Mouse (Mus musculus) embryonic fibroblast, embryonic 13.5 days (primary cell): ENCODE data around the gene Tnfsf14. TPM values are rescaled to one million over a fixed set of nuclear protein-coding genes. Genes with fewer than 3 reads are reported as not detected.

Experiments used
- H3K27ac ChIP-seq: 2 replicates; pipeline ENCODE4 v1.5.1; 2012; ENCODE audit warnings: low read length, control low read depth, inconsistent platforms; ENCODE audit not compliant: insufficient read depth
- H3K4me1 ChIP-seq: 2 replicates; pipeline ENCODE4 v1.6.1; 2011; ENCODE audit warnings: low read length; ENCODE audit not compliant: control insufficient read depth, insufficient read depth
- H3K4me3 ChIP-seq: 2 replicates; pipeline ENCODE4 v1.5.1; 2011; ENCODE audit warnings: mild to moderate bottlenecking, control low read depth, low read length; ENCODE audit not compliant: insufficient read depth
- CTCF ChIP-seq: IDR thresholded peaks from 2 replicates; pipeline ENCODE4 v1.5.1; 2011; ENCODE audit warnings: mild to moderate bottlenecking, control low read depth, low read length, moderate library complexity, borderline replicate concordance; ENCODE audit not compliant: insufficient read depth
- POLR2A ChIP-seq: IDR thresholded peaks from 2 replicates; pipeline ENCODE4 v1.6.1; 2011; ENCODE audit warnings: low read depth, mild to moderate bottlenecking, control low read depth, low read length, moderate library complexity
- polyA plus RNA-seq: library from polyadenylated mRNA; stranded (reverse); fragments of >200 nt; gene quantifications from 2 replicates; pipeline ENCODE4 v1.2.4, GENCODE M21; 2011; ENCODE audit warnings: low read depth; ENCODE audit not compliant: missing spikeins, insufficient read length

Gene Tnfsf14
- polyA plus RNA-seq, 1 experiment: not detected

DNA sequence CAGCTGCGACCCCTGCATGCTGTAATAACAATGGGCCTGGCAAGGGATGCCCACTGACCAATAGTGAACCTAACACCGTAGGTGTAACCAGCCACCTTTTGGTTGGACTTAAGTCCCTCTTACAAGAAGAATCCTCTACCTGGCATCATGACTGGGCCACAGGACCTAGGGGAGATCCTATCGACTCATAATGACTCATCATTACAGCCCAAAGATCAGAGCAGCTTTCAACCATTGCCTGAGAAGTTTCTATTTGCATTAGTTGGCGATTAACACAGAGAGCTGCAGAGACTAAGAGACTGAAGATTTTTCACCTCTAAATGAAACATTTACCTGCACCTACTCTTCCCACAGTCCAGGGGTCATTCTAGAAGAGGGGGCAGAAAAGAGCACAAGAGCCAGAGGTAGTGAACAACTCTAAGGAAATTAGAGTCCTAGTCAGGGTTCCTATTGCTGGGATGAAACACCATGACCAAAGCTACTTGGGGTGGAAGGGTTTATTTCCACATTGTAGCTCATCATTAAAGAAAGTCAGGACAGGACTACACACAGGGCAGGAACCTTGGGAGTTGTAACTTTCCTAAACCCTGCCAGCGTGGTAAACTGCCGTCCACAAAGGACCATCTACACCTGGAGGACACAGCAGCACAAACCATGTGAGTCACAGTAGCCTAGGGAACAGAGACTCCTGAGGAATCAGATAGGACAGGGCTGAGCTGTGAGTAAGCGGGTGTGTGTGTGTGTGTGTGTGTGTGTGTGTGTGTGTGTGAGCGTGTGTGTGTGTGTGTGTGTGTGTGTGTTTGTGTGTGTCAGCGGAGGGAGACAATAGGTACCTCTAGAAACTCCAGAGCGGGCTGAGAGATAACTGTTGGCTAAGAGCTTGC, 8.1 kb upstream of the Tnfsf14 start:
- TF ChIP-seq POLR2A: no peak
- no peak for TF ChIP-seq CTCF
- Histone ChIP-seq H3K4me3 (no peak overlapping the region), H3K27ac (no peak overlapping the region), H3K4me1 (no peaks in the 10 kb centered on the region)

- TF ChIP-seq POLR2A: no peak
- no peak for TF ChIP-seq CTCF
- H3K4me1 ChIP-seq: no peaks in the 10 kb centered on the region
- no peak overlapping the region for H3K4me3 ChIP-seq
- no peak overlapping the region for H3K27ac ChIP-seq
Observed at GRCm38 (mm10) chr17:57198252-57198651, 4.3 kb upstream of the Tnfsf14 start.

- Histone ChIP-seq H3K4me1 (no peaks in the 10 kb centered on the region), H3K27ac (no peak overlapping the region), H3K4me3 (no peak overlapping the region)
- TF ChIP-seq POLR2A (no peak), CTCF (no peak)
Observed at GRCm38 (mm10) chr17:57195326-57196010, 1.5 kb upstream of the Tnfsf14 start.

- H3K4me3 ChIP-seq: no peak overlapping the region
- no peaks in the 10 kb centered on the region for H3K4me1 ChIP-seq
- TF ChIP-seq POLR2A: no peak
- TF ChIP-seq CTCF: no peak
- H3K27ac ChIP-seq: no peak overlapping the region
Observed at GRCm38 (mm10) chr17:57194771-57195170, 794 bp upstream of the Tnfsf14 start.

GRCm38 (mm10) chr17:57188510-57189192, 5.3 kb downstream of the Tnfsf14 start:
- TF ChIP-seq POLR2A: no peak
- TF ChIP-seq CTCF: no peak
- Histone ChIP-seq H3K27ac (no peak overlapping the region), H3K4me3 (no peak overlapping the region), H3K4me1 (no peaks in the 10 kb centered on the region)

- H3K27ac ChIP-seq: no peak overlapping the region
- H3K4me3 ChIP-seq: no peak overlapping the region
- TF ChIP-seq POLR2A (no peak), CTCF (no peak)
- no peaks in the 10 kb centered on the region for H3K4me1 ChIP-seq
Observed at GRCm38 (mm10) chr17:57185641-57186040, 8.3 kb downstream of the Tnfsf14 start.

DNA sequence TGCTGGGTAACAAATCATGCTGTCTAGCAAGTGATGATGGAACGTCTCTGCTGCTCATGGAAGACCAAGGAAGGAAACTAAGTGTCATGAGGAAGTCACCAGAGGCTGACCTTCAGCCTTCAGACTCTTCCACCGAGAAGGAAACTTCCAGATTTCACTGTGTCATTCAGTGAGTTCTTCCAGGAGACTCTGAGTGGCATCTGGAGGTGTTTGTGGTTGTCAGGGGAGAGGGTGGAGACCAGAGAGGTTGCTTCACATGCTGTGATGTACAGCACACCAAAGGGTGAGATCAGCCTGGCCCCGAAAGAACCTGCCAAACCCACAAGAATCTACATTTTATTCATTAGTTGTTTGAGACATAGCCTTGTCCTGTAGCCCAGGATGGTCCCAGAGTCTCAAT, 11.1 kb downstream of the Tnfsf14 start:
- TF ChIP-seq CTCF (no peak), POLR2A (no peak)
- no peaks in the 10 kb centered on the region for H3K4me1 ChIP-seq

GRCm38 (mm10) chr17:57180363-57180762, 13.6 kb downstream of the Tnfsf14 start:
- H3K4me1 ChIP-seq: no peaks in the 10 kb centered on the region
- H3K27ac ChIP-seq: no peak overlapping the region
- no peak overlapping the region for H3K4me3 ChIP-seq
- no peak for TF ChIP-seq CTCF
- TF ChIP-seq POLR2A: no peak

More for the DNA sequence above, 11.1 kb downstream of the Tnfsf14 start:
- H3K4me3 ChIP-seq: no peak overlapping the region
- H3K27ac ChIP-seq: no peak overlapping the region

DNA sequence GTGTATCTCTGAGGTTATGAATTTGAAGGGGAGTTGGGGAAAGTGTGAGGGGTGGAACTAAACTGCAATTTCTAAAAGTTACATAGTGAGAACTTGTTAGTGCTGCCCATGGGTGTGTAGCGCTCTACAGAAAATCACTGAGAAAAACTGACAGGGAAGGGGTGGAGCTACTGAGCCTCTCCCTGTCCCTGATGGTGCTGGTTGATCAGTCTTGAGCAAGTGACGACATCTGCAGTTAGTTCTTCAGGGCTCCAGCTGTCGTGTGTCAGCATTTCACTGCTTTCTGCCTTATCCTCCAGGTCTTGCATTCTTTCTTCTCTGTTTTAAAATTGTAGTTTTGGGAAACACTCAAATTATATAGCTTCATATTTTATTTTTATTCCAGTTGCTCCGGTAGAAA, 20.6 kb downstream of the Tnfsf14 start:
- no peaks in the 10 kb centered on the region for H3K4me1 ChIP-seq
- TF ChIP-seq POLR2A: no peak
- no peak for TF ChIP-seq CTCF
- H3K4me3 ChIP-seq: no peak overlapping the region
- no peak overlapping the region for H3K27ac ChIP-seq
